Mouse (Mus musculus) embryonic facial prominence, embryonic 11.5 days (tissue): ENCODE measurements at regions not wholly inside any gene's neighbourhood (a gene's known extent, or its start where the extent isn't known, plus 50 kb on each side); places are given as distances from the start of the nearest gene placed in this dataset.
A peak's percentile ranks its signal among the peaks of the same experiment; 100 is the strongest.

Experiments used
- ATAC-seq: fragments of 200-750 bp; cut with Nextera tagmentation; replicated peaks from 2 replicates; pipeline ENCODE4 v1.8.0; 2017; ENCODE audit warnings: low read depth; ENCODE audit not compliant: insufficient number of reproducible peaks, low FRiP score, low TSS enrichment
- DNase-seq: peaks from one replicate; pipeline ENCODE4 v3.0.0-alpha.2; 2015; ENCODE audit warnings: low spot score
- H3K27ac ChIP-seq: fragments of 300-500 bp; sonication (generic); replicated peaks from 2 replicates; pipeline ENCODE4 v1.5.1; 2014; ENCODE audit warnings: mild to moderate bottlenecking, low read depth, low read length, control low read depth
- H3K27me3 ChIP-seq: fragments of 300-500 bp; sonication (generic); 2 replicates; pipeline ENCODE4 v1.6.1; 2014; ENCODE audit warnings: mild to moderate bottlenecking, low read length, moderate library complexity, mixed read lengths; ENCODE audit not compliant: control insufficient read depth, insufficient read depth
- H3K36me3 ChIP-seq: fragments of 300-500 bp; sonication (generic); replicated peaks from 2 replicates; pipeline ENCODE4 v1.6.1; 2014; ENCODE audit warnings: low read depth, mild to moderate bottlenecking, low read length, moderate library complexity, mixed read lengths; ENCODE audit not compliant: control insufficient read depth, insufficient read depth
- H3K4me1 ChIP-seq: fragments of 300-500 bp; sonication (generic); 2 replicates; pipeline ENCODE4 v1.6.1; 2014; ENCODE audit warnings: low read length, mixed read lengths; ENCODE audit not compliant: control insufficient read depth, insufficient read depth
- H3K4me2 ChIP-seq: fragments of 300-500 bp; sonication (generic); 2 replicates; pipeline ENCODE4 v1.6.1; 2014; ENCODE audit warnings: low read depth, mild to moderate bottlenecking, control low read depth, low read length, moderate library complexity
- H3K4me3 ChIP-seq: fragments of 300-500 bp; sonication (generic); 2 replicates; pipeline ENCODE4 v1.5.1; 2014; ENCODE audit warnings: low read depth, low read length, control low read depth
- H3K9ac ChIP-seq: fragments of 300-500 bp; sonication (generic); replicated peaks from 2 replicates; pipeline ENCODE4 v1.6.1; 2014; ENCODE audit warnings: mild to moderate bottlenecking, control low read depth, low read length
- H3K9me3 ChIP-seq: fragments of 300-500 bp; sonication (generic); replicated peaks from 2 replicates; pipeline ENCODE4 v1.6.1; 2016; ENCODE audit warnings: mild to moderate bottlenecking, low read length, inconsistent platforms, mixed read lengths; ENCODE audit not compliant: control insufficient read depth
- WGBS: fragments of 180-500 bp; shearing (Covaris S2); extraction: QIAGEN DNeasy Blood & Tissue Kit; methylation state at CpG from one replicate; pipeline ENCODE4 v1.1.7; 2014; 5-methylcytosine and 5-hydroxymethylcytosine counted together

GRCm38 (mm10) chr16:5733608-5734007 lies 151.5 kb upstream of the Rbfox1 start:
- H3K4me2 ChIP-seq = no peak overlapping the region
- H3K4me1 ChIP-seq = no peaks in the 10 kb centered on the region
- H3K27ac ChIP-seq = no peak overlapping the region
- DNase-seq = no peak
- no peak overlapping the region for H3K4me3 ChIP-seq
- 73% methylated on average over 4 of the region's 4 CpGs for WGBS
- H3K9ac ChIP-seq = no peak overlapping the region
- no peaks in the 10 kb centered on the region for H3K36me3 ChIP-seq
- H3K27me3 ChIP-seq = no peaks in the 10 kb centered on the region
- ATAC-seq = no peak
- no peaks in the 10 kb centered on the region for H3K9me3 ChIP-seq

GRCm38 (mm10) chr16:5722506-5722905 lies 162.6 kb upstream of the Rbfox1 start:
- H3K4me1 ChIP-seq = no peaks in the 10 kb centered on the region
- H3K9ac ChIP-seq = no peak overlapping the region
- H3K27ac ChIP-seq = no peak overlapping the region
- H3K4me3 ChIP-seq = no peak overlapping the region
- DNase-seq = no peak
- no peak for ATAC-seq
- H3K36me3 ChIP-seq = no peaks in the 10 kb centered on the region
- no peak overlapping the region for H3K4me2 ChIP-seq
- no peaks in the 10 kb centered on the region for H3K9me3 ChIP-seq
- H3K27me3 ChIP-seq = no peaks in the 10 kb centered on the region

- Histone ChIP-seq H3K4me2 (no peak overlapping the region), H3K9me3 (no peaks in the 10 kb centered on the region), H3K27me3 (no peaks in the 10 kb centered on the region), H3K4me1 (no peaks in the 10 kb centered on the region), H3K36me3 (no peaks in the 10 kb centered on the region), H3K9ac (no peak overlapping the region), H3K27ac (no peak overlapping the region), H3K4me3 (no peak overlapping the region)
- ATAC-seq = no peak
- 83% methylated on average over 4 of the region's 4 CpGs for WGBS
- no peak for DNase-seq
These were observed 171.7 kb upstream of the Rbfox1 start for GRCm38 (mm10) chr16:5713476-5713875.

GRCm38 (mm10) chr16:5709831-5710230 lies 175.3 kb upstream of the Rbfox1 start:
- no peak for DNase-seq
- Histone ChIP-seq H3K4me3 (no peak overlapping the region), H3K9me3 (no peaks in the 10 kb centered on the region), H3K36me3 (no peaks in the 10 kb centered on the region), H3K27ac (no peak overlapping the region), H3K9ac (no peak overlapping the region), H3K4me1 (no peaks in the 10 kb centered on the region), H3K4me2 (no peak overlapping the region), H3K27me3 (no peaks in the 10 kb centered on the region)
- no peak for ATAC-seq
- WGBS = 84% methylated on average over 5 of the region's 5 CpGs

GRCm38 (mm10) chr16:5700731-5701255 lies 184.4 kb upstream of the Rbfox1 start:
- no peak overlapping the region for H3K4me2 ChIP-seq
- ATAC-seq (no peak), DNase-seq (peak; percentile 72)
- H3K27me3 ChIP-seq = no peaks in the 10 kb centered on the region
- no peak overlapping the region for H3K27ac ChIP-seq
- no peak overlapping the region for H3K4me3 ChIP-seq
- no peaks in the 10 kb centered on the region for H3K36me3 ChIP-seq
- H3K4me1 ChIP-seq = no peaks in the 10 kb centered on the region
- 46% methylated on average over 9 of the region's 9 CpGs for WGBS
- no peaks in the 10 kb centered on the region for H3K9me3 ChIP-seq
- H3K9ac ChIP-seq = no peak overlapping the region

- no peaks in the 10 kb centered on the region for H3K4me1 ChIP-seq
- no peak overlapping the region for H3K27ac ChIP-seq
- H3K9ac ChIP-seq = no peak overlapping the region
- H3K9me3 ChIP-seq = no peaks in the 10 kb centered on the region
- H3K27me3 ChIP-seq = no peaks in the 10 kb centered on the region
- DNase-seq (no peak), ATAC-seq (no peak)
- no peaks in the 10 kb centered on the region for H3K36me3 ChIP-seq
- 89% methylated on average over 3 of the region's 3 CpGs for WGBS
- H3K4me3 ChIP-seq = no peak overlapping the region
- H3K4me2 ChIP-seq = no peak overlapping the region
These were observed 196.8 kb upstream of the Rbfox1 start for GRCm38 (mm10) chr16:5688322-5688721.

- H3K4me3 ChIP-seq = no peak overlapping the region
- no peaks in the 10 kb centered on the region for H3K4me1 ChIP-seq
- H3K36me3 ChIP-seq = no peaks in the 10 kb centered on the region
- no peak overlapping the region for H3K4me2 ChIP-seq
- H3K27me3 ChIP-seq = no peaks in the 10 kb centered on the region
- H3K9me3 ChIP-seq = no peaks in the 10 kb centered on the region
- H3K27ac ChIP-seq = no peak overlapping the region
- 61% methylated on average over 6 of the region's 6 CpGs for WGBS
- DNase-seq = no peak
- ATAC-seq = no peak
- no peak overlapping the region for H3K9ac ChIP-seq
These were observed 211.7 kb upstream of the Rbfox1 start for GRCm38 (mm10) chr16:5673372-5673960.

- no peaks in the 10 kb centered on the region for H3K9me3 ChIP-seq
- no peak for ATAC-seq
- no peak overlapping the region for H3K27ac ChIP-seq
- H3K4me1 ChIP-seq = no peaks in the 10 kb centered on the region
- no peak for DNase-seq
- no peak overlapping the region for H3K9ac ChIP-seq
- WGBS = 67% methylated on average over 4 of the region's 4 CpGs
- no peak overlapping the region for H3K4me3 ChIP-seq
- H3K4me2 ChIP-seq = no peak overlapping the region
- no peaks in the 10 kb centered on the region for H3K36me3 ChIP-seq
- no peaks in the 10 kb centered on the region for H3K27me3 ChIP-seq
These were observed 212.3 kb upstream of the Rbfox1 start for GRCm38 (mm10) chr16:5672871-5673270.
